Mouse (Mus musculus) stomach, embryonic 14.5 days (tissue): ENCODE measurements around the gene Acta1. TPM values are rescaled to one million over a fixed set of nuclear protein-coding genes. Genes with fewer than 3 reads are reported as not detected.

Source experiments
- ATAC-seq: fragments of 200-750 bp; cut with Nextera tagmentation; 2 replicates; pipeline ENCODE4 v1.8.0; 2017; ENCODE audit warnings: low read depth, moderate TSS enrichment; ENCODE audit not compliant: insufficient number of reproducible peaks, insufficient read depth, low FRiP score
- H3K27ac ChIP-seq: fragments of 300-500 bp; sonication (generic); 2 replicates; pipeline ENCODE4 v1.5.1; 2014; ENCODE audit warnings: mild to moderate bottlenecking, low read length, moderate library complexity, mixed read lengths
- H3K27me3 ChIP-seq: fragments of 300-500 bp; sonication (generic); 2 replicates; pipeline ENCODE4 v1.6.1; 2014; ENCODE audit warnings: low read length, control low read depth, mixed read lengths; ENCODE audit not compliant: control insufficient read depth, insufficient read depth
- H3K36me3 ChIP-seq: fragments of 300-500 bp; sonication (generic); 2 replicates; pipeline ENCODE4 v1.6.1; 2014; ENCODE audit warnings: mild to moderate bottlenecking, control low read depth, low read length, moderate library complexity, mixed read lengths; ENCODE audit not compliant: control insufficient read depth, insufficient read depth
- H3K4me1 ChIP-seq: fragments of 300-500 bp; sonication (generic); 2 replicates; pipeline ENCODE4 v1.6.1; 2014; ENCODE audit warnings: low read length, control low read depth, mixed read lengths; ENCODE audit not compliant: control insufficient read depth, insufficient read depth
- H3K4me2 ChIP-seq: fragments of 300-500 bp; sonication (generic); replicated peaks from 2 replicates; pipeline ENCODE4 v1.6.1; 2014; ENCODE audit warnings: low read depth, low read length, control low read depth
- H3K4me3 ChIP-seq: fragments of 300-500 bp; sonication (generic); 2 replicates; pipeline ENCODE4 v1.5.1; 2014; ENCODE audit warnings: low read depth, low read length, control low read depth
- H3K9ac ChIP-seq: fragments of 300-500 bp; sonication (generic); replicated peaks from 2 replicates; pipeline ENCODE4 v1.6.1; 2014; ENCODE audit warnings: low read depth, mild to moderate bottlenecking, control low read depth, low read length, moderate library complexity, mixed read lengths
- H3K9me3 ChIP-seq: fragments of 300-500 bp; sonication (generic); 2 replicates; pipeline ENCODE4 v1.6.1; 2016; ENCODE audit warnings: low read depth, low read length, control low read depth; ENCODE audit not compliant: control insufficient read depth
- WGBS: fragments of 180-500 bp; shearing (Covaris S2); extraction: QIAGEN DNeasy Blood & Tissue Kit; methylation state at CpG from one replicate; pipeline ENCODE4 v1.1.7; 2014; 5-methylcytosine and 5-hydroxymethylcytosine counted together
- polyA plus RNA-seq: library from polyadenylated mRNA; unstranded; fragments of >200 nt; fragmentation: Nextera tagmentation; extraction: Ambion mirVana; gene quantifications from 2 replicates; pipeline ENCODE4 v1.2.1, GENCODE M21; 2014

Acta1 gene
- polyA plus RNA-seq, 1 experiment from 2014 or later, result 4.1 TPM

DNA sequence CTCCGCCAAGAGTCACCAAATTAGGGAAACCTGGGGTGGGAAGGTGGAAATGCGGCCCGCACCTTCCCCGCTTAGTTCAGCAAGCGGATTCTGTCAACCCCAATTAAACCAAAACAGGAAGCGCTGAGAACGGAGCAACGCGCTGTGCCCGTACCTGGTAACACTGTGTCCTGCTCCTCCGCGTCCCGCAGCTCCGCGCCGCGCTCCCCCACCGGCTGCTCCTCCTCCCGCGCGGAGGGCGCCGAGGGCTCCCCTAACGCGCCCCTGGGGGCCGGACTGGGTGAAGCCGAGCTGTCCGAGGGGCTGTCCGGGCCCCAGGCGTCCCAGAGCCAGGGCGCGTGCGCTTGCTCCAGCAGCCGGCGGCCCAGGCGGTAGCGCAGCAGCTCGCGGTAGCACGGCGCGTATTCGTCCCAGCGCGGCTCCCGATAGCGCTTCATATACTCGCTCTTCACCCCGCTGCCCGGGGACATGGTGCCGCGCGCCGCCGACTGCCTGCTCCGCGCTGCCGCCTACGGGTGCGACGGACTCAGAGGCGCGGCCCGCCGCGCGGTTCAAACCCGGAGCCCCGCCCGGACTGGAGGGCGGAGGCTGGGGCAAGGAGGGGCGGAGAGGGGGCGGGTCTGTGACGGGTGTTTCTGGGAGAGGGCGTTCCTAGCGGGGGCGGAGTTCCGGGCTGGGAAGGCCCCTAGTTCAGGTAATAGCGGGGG lies 35.5 kb downstream of the Acta1 start:
- H3K27ac ChIP-seq, result no peak overlapping the region
- no peaks in the 10 kb centered on the region for H3K9me3 ChIP-seq
- no peaks in the 10 kb centered on the region for H3K36me3 ChIP-seq
- no peaks in the 10 kb centered on the region; the same call in 1 of the 2 replicates for H3K4me1 ChIP-seq
- 0 out of 2 replicates have a peak, but pooled peaks cover 3% of the 10 kb centered on the region for H3K27me3 ChIP-seq
- peak overlapping the region; percentile 90 for H3K4me3 ChIP-seq
- under 1% methylated on average over 74 of the region's 79 CpGs for WGBS
- peak; percentile 96 for ATAC-seq
- H3K9ac ChIP-seq, result peak overlapping the region; percentile 28
- H3K4me2 ChIP-seq, result peak overlapping the region; percentile 88

DNA sequence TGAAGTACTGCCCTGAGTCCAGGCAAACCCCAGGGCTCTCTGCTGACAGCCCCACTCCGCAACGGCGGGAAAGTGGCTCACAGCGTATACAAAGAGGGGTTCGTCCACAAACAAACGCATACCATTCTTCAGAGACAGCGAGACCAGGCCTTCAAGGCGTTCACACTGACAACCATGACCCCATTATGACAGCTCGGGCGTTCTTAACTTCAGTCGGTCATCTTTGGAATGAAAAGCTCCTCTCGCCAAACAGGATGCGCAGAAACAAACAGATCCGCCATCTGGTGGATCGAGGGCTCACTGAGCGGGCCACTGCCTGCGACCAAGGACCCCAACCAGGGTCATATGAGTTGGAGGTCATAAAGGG lies 36.0 kb downstream of the Acta1 start:
- Histone ChIP-seq H3K4me1 (no peaks in the 10 kb centered on the region; the same call in 1 of the 2 replicates), H3K36me3 (no peaks in the 10 kb centered on the region), H3K9ac (peak overlapping the region; percentile 28), H3K27ac (no peak overlapping the region), H3K4me2 (peak overlapping the region; percentile 88), H3K27me3 (0 out of 2 replicates have a peak, but pooled peaks cover 3% of the 10 kb centered on the region), H3K9me3 (no peaks in the 10 kb centered on the region), H3K4me3 (peak overlapping the region; percentile 90)
- ATAC-seq, result no peak
- under 1% methylated on average over 17 of the region's 17 CpGs for WGBS

DNA sequence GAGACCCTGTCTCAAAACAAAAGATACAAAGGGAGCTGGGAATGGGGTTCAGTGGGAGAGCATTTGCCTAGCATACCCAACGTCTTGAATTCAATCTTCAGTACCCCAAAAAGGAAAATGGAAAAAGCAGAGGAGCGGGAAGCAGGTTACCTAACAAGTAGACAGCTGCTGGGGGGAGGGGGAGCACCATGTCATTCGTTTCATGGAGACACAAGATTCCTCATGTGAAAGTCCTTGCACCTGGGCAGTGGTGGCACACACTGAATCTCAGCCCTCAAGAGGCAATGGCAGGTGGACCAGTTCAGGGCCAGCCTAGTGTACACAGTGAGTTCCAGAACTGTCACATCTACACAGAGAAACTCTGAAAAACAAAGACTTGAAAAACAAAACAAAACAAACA lies 37.2 kb downstream of the Acta1 start:
- H3K4me1 ChIP-seq, result no peaks in the 10 kb centered on the region; the same call in 1 of the 2 replicates
- H3K27me3 ChIP-seq, result no peaks in the 10 kb centered on the region
- ATAC-seq, result no peak
- 71% methylated on average over 3 of the region's 3 CpGs for WGBS
- no peak overlapping the region for H3K4me3 ChIP-seq
- no peak overlapping the region for H3K9ac ChIP-seq
- no peak overlapping the region for H3K27ac ChIP-seq
- no peaks in the 10 kb centered on the region for H3K9me3 ChIP-seq
- no peaks in the 10 kb centered on the region for H3K36me3 ChIP-seq
- H3K4me2 ChIP-seq, result no peak overlapping the region

DNA sequence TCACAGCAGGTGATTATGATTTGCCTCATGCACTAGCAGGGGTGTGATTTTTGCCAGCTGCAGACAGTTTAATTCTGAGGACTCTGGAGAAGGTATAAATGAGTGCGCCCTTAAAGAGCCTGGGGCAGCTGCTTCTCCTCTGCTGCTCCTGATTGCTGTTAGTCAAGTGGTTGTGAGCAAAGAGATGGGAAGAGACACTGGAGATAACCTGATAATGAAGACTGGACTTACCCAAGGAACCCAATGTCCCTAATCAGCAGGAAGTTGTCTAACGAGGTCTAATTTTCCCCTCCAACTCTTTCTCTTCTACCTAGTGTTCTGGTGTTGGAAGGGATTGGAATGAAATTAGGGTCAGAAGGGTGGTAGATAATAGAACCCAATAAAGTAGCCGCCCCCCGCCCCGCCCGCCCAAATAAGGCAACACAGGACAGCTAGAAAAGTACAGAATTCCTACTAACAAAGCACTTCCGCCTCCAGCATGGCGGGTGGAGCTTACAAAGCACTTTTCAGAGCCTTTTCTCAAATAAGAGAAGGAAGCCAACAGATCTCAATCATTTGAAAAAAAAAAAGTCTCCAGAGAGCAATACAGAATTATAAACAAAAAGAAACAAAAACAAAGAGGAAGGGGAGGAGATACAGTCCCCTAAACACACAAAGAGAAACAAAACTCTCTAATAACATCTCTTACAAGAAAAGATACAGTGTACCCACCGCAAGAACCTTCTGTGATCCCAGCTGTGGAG lies 39.6 kb downstream of the Acta1 start:
- Histone ChIP-seq H3K36me3 (no peaks in the 10 kb centered on the region), H3K9me3 (no peaks in the 10 kb centered on the region), H3K4me1 (no peaks in the 10 kb centered on the region; the same call in 1 of the 2 replicates), H3K27me3 (no peaks in the 10 kb centered on the region), H3K4me2 (no peak overlapping the region), H3K27ac (no peak overlapping the region), H3K9ac (no peak overlapping the region), H3K4me3 (no peak overlapping the region)
- WGBS, result 93% methylated on average over 9 of the region's 9 CpGs
- ATAC-seq, result no peak

DNA sequence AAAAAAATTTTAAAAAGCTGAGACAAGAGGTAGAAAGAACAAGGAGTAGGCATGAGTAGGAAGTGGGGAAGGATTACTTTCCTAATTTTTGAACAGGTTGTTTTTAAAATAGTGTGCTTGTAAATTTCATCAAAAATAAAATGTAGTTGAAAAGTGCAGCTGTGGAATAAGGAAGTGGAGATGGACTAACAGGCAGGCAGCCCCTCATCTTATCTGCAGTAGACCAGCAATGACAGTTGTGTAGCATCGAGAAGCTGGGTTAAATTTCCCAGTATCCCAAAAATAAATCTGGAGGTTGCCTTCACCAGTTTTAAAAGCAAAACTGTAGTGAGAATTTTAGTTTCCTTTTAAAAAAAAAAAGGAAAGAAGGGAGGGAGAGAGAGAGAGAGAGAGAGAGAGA lies 40.3 kb downstream of the Acta1 start:
- WGBS, result 83% methylated on average over 1 of the region's 1 CpGs
- Histone ChIP-seq H3K27me3 (no peaks in the 10 kb centered on the region), H3K9me3 (no peaks in the 10 kb centered on the region), H3K9ac (no peak overlapping the region), H3K36me3 (no peaks in the 10 kb centered on the region), H3K27ac (no peak overlapping the region), H3K4me3 (no peak overlapping the region), H3K4me2 (no peak overlapping the region), H3K4me1 (no peaks in the 10 kb centered on the region; the same call in 1 of the 2 replicates)
- no peak for ATAC-seq

DNA sequence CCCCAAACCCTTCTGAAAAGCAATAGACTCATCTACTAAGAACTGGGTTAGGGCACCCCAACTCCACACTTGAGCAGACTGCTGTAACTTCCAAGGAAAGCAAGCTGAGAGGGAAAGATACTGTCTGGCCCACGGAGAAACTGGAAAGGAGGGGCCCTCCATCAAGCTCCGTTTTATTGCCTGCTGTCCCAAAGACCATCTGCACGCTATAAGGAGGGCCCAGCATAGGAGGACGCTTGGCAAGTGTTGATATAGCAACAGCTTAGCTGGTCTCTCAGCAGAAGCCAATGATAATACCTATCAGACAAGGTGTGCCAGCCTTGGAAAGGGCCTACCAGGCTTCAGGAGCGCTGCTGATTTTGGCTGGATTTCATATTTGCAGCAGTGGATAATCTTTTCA lies 43.0 kb downstream of the Acta1 start:
- Histone ChIP-seq H3K9ac (no peak overlapping the region), H3K4me1 (no peaks in the 10 kb centered on the region), H3K4me3 (no peak overlapping the region), H3K9me3 (no peaks in the 10 kb centered on the region), H3K4me2 (no peak overlapping the region), H3K27ac (no peak overlapping the region), H3K36me3 (no peaks in the 10 kb centered on the region), H3K27me3 (no peaks in the 10 kb centered on the region)
- no peak for ATAC-seq
- 66% methylated on average over 5 of the region's 5 CpGs for WGBS

DNA sequence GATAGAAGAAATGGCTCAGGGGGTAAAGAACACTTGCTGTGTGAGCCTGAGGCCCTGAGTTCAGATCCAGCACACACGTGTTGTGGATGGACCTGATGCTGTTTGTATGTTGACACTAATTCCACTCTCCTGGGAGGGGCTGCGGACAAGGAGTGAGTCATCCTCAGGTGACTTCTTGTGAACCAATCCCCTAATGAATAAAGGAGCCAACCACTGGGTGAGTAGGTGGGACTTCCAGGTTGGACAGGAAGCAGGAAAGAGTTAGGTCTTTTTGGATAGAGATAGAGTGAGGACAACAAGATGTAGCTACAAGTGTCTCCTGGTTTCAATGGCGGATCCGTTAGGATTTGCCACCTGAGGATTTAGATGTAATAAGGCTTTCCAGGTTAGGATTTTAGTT lies 45.2 kb downstream of the Acta1 start:
- H3K4me1 ChIP-seq, result no peaks in the 10 kb centered on the region
- H3K9me3 ChIP-seq, result no peaks in the 10 kb centered on the region
- H3K4me3 ChIP-seq, result no peak overlapping the region
- no peaks in the 10 kb centered on the region for H3K36me3 ChIP-seq
- H3K27ac ChIP-seq, result no peak overlapping the region
- H3K4me2 ChIP-seq, result no peak overlapping the region
- no peak overlapping the region for H3K9ac ChIP-seq
- H3K27me3 ChIP-seq, result no peaks in the 10 kb centered on the region
- no peak for ATAC-seq
- 80% methylated on average over 4 of the region's 4 CpGs for WGBS

DNA sequence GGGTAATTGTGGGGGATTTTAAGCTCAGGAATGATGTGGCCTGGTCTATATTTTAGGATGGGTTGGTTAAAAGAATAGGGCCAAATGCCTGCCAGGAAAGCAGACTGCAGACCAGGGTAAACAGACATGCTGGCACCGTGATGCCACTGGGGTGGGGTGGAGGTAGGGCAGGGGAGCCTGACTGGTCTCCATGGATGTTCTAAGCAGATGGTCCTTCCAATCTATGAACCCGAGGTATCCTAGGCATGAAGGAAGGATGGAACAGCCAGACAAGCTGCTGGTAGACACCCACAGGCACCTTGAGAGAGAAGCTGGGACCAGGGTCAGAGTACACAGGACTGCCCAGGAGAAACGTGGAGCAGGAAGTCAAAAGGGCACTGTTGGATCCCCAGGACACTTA lies 47.0 kb downstream of the Acta1 start:
- Histone ChIP-seq H3K4me1 (no peaks in the 10 kb centered on the region), H3K4me2 (no peak overlapping the region), H3K27me3 (no peaks in the 10 kb centered on the region), H3K9ac (no peak overlapping the region), H3K27ac (no peak overlapping the region), H3K9me3 (no peaks in the 10 kb centered on the region), H3K36me3 (no peaks in the 10 kb centered on the region), H3K4me3 (no peak overlapping the region)
- 63% methylated on average over 3 of the region's 3 CpGs for WGBS
- no peak for ATAC-seq
